Mouse (Mus musculus): ENCODE measurements around the gene St8sia1. TPM values are rescaled to one million over a fixed set of nuclear protein-coding genes. Genes with fewer than 3 reads are reported as not detected.

The St8sia1 gene
- polyA plus RNA-seq, 1 experiment from 2014 or later, result 3.5 TPM

GRCm38 (mm10) chr6:142910721-142911120, 53.5 kb downstream of the St8sia1 start:
- no peaks in the 10 kb centered on the region for H3K9me3 ChIP-seq (ENCODE audit: control insufficient read depth, low read length)
- no peak for ATAC-seq (ENCODE audit: low FRiP score, low TSS enrichment)
- H3K4me1 ChIP-seq (ENCODE audit: control insufficient read depth, insufficient read depth, low read length), result no peaks in the 10 kb centered on the region
- H3K4me2 ChIP-seq (replicated peaks; ENCODE audit: low read depth, low read length), result no peak overlapping the region
- no peak overlapping the region for H3K4me3 ChIP-seq (ENCODE audit: low read length)
- H3K9ac ChIP-seq (ENCODE audit: low read depth, low read length), result no peak overlapping the region
- no peaks in the 10 kb centered on the region for H3K27me3 ChIP-seq (ENCODE audit: control insufficient read depth, insufficient read depth, low read length)
- 94% methylated on average over 7 of the region's 7 CpGs for WGBS
- H3K36me3 ChIP-seq (ENCODE audit: control insufficient read depth, insufficient read depth, low read length), result no peaks in the 10 kb centered on the region
- no peak overlapping the region for H3K27ac ChIP-seq (ENCODE audit: low read depth, low read length)

DNA sequence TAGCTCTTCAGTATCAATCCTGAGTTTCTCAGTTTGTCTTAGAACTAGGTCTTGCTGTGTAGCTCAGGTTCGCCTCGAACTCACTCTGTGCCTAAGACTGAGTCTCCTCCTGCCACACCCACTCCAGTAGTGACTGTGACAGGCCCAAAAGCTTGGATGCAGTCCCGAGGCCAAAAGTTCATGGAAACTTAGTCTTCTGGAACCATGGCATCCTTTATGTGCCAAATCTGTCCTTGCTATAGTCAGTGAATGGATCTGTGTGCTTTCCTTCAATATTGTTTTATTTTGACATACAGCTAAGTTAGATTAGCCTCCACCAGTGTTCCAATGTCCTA, 54.5 kb downstream of the St8sia1 start:
- Histone ChIP-seq H3K9ac (ENCODE audit: low read depth, low read length) (no peak overlapping the region), H3K4me2 (replicated peaks; ENCODE audit: low read depth, low read length) (no peak overlapping the region), H3K9me3 (ENCODE audit: control insufficient read depth, low read length) (no peaks in the 10 kb centered on the region), H3K27me3 (ENCODE audit: control insufficient read depth, insufficient read depth, low read length) (no peaks in the 10 kb centered on the region), H3K4me1 (ENCODE audit: control insufficient read depth, insufficient read depth, low read length) (no peaks in the 10 kb centered on the region), H3K4me3 (ENCODE audit: low read length) (no peak overlapping the region), H3K27ac (ENCODE audit: low read depth, low read length) (no peak overlapping the region), H3K36me3 (ENCODE audit: control insufficient read depth, insufficient read depth, low read length) (no peaks in the 10 kb centered on the region)
- WGBS, result 86% methylated on average over 3 of the region's 3 CpGs
- ATAC-seq (ENCODE audit: low FRiP score, low TSS enrichment), result no peak

DNA sequence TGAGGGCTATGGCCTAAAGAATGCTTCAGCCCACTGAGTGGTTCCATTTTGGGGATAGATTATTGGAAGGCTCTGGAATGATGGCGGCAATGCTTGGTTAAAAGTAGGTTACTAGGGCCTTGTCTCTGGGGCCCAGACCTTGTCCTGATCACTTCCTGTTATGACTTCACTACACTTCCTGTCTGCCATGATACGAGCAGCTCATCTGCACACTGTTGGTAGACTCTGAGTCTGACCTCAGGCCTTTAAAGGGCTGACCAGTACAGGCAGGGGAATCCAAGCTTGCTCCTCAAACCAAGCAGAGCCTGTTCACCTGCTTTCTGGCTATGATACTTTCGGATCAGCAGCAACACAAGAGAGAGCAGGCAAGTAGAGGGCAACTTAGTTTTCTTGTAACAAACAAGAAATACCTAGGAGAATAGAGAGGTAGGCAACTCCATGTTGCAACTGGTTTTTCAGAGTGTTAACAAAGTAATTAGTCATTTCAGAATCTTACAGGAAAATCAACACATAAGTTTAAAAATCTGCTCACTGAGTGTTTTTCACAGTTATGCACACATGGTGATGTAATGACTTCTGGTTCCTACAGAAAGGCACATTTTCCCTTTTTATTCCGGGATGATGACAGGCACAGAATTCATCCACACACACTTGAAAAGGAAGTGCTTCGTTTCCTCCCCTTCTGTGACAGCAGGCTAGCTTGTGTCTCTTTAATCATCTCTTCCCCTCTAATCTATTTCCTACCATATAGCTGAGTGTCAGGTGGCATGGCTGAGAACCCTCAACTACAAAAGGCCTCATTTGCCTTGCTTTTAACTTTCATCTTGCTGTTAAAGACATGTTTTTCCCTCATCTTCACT, 55.1 kb downstream of the St8sia1 start:
- no peak for ATAC-seq (ENCODE audit: low FRiP score, low TSS enrichment)
- H3K27ac ChIP-seq (ENCODE audit: low read depth, low read length), result no peak overlapping the region
- 68% methylated on average over 5 of the region's 5 CpGs for WGBS

GRCm38 (mm10) chr6:142908412-142908811, 55.8 kb downstream of the St8sia1 start:
- no peaks in the 10 kb centered on the region for H3K36me3 ChIP-seq (ENCODE audit: control insufficient read depth, insufficient read depth, low read length)
- 87% methylated on average over 3 of the region's 3 CpGs for WGBS
- no peak overlapping the region for H3K27ac ChIP-seq (ENCODE audit: low read depth, low read length)
- no peak overlapping the region for H3K9ac ChIP-seq (ENCODE audit: low read depth, low read length)
- no peaks in the 10 kb centered on the region for H3K27me3 ChIP-seq (ENCODE audit: control insufficient read depth, insufficient read depth, low read length)
- ATAC-seq (ENCODE audit: low FRiP score, low TSS enrichment), result no peak
- H3K4me2 ChIP-seq (replicated peaks; ENCODE audit: low read depth, low read length), result no peak overlapping the region
- no peaks in the 10 kb centered on the region for H3K9me3 ChIP-seq (ENCODE audit: control insufficient read depth, low read length)
- H3K4me3 ChIP-seq (ENCODE audit: low read length), result no peak overlapping the region
- H3K4me1 ChIP-seq (ENCODE audit: control insufficient read depth, insufficient read depth, low read length), result no peaks in the 10 kb centered on the region

More for the DNA sequence above, 55.1 kb downstream of the St8sia1 start:
- Histone ChIP-seq H3K4me1 (ENCODE audit: control insufficient read depth, insufficient read depth, low read length) (no peaks in the 10 kb centered on the region), H3K4me3 (ENCODE audit: low read length) (no peak overlapping the region), H3K9me3 (ENCODE audit: control insufficient read depth, low read length) (no peaks in the 10 kb centered on the region), H3K4me2 (replicated peaks; ENCODE audit: low read depth, low read length) (no peak overlapping the region), H3K27me3 (ENCODE audit: control insufficient read depth, insufficient read depth, low read length) (no peaks in the 10 kb centered on the region), H3K9ac (ENCODE audit: low read depth, low read length) (no peak overlapping the region), H3K36me3 (ENCODE audit: control insufficient read depth, insufficient read depth, low read length) (no peaks in the 10 kb centered on the region)

DNA sequence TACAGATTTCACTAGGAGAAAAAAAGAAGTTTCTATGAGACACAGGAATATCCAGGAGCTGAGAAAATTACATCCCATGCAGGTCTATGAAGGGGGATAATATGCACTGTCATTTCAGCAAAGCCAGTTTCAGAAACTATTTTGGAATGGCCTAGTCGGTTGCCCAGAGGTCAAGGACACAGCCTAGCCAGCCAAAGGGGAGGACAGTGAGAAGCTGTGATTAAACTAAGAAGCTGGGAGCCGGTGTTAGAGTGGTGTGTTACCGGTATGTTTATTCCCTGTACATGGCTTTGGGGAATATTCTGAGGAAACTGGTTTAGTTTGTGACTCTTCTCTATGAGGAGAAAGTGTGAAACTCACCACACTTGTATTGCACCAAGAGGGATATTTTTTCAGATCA, 68.9 kb downstream of the St8sia1 start:
- no peaks in the 10 kb centered on the region for H3K27me3 ChIP-seq (ENCODE audit: control insufficient read depth, insufficient read depth, low read length)
- H3K4me1 ChIP-seq (ENCODE audit: control insufficient read depth, insufficient read depth, low read length), result no peaks in the 10 kb centered on the region
- 83% methylated on average over 3 of the region's 3 CpGs for WGBS
- H3K27ac ChIP-seq (ENCODE audit: low read depth, low read length), result no peak overlapping the region
- ATAC-seq (ENCODE audit: low FRiP score, low TSS enrichment), result no peak
- no peak overlapping the region for H3K4me3 ChIP-seq (ENCODE audit: low read length)
- no peak overlapping the region for H3K4me2 ChIP-seq (replicated peaks; ENCODE audit: low read depth, low read length)
- no peaks in the 10 kb centered on the region for H3K36me3 ChIP-seq (ENCODE audit: control insufficient read depth, insufficient read depth, low read length)
- H3K9me3 ChIP-seq (ENCODE audit: control insufficient read depth, low read length), result no peaks in the 10 kb centered on the region
- H3K9ac ChIP-seq (ENCODE audit: low read depth, low read length), result no peak overlapping the region

- 76% methylated on average over 4 of the region's 4 CpGs for WGBS
Measured at GRCm38 (mm10) chr6:142893716-142894115, 70.5 kb downstream of the St8sia1 start.

DNA sequence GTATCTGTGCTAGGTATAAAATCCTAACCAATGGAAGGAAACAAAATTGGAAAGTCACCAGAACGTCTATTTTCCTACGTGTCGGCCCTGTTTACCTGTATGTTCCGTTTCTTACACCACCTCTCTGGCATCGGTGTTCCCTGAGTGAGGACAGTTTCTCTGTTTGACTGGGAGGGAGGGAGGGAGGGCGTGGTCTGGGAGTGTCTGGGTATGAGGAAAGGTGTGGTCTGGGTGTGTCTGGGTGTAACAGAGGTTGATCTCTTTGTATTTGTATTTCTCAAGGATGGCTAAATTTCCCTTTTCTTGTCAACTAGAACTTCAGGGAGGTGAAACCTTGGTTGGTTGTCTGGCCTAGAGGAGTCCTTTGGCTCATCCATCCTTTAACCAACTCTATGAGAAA, 73.9 kb downstream of the St8sia1 start:
- no peaks in the 10 kb centered on the region for H3K27me3 ChIP-seq (ENCODE audit: control insufficient read depth, insufficient read depth, low read length)
- H3K9me3 ChIP-seq (ENCODE audit: control insufficient read depth, low read length), result no peaks in the 10 kb centered on the region
- H3K9ac ChIP-seq (ENCODE audit: low read depth, low read length), result no peak overlapping the region
- WGBS, result 94% methylated on average over 6 of the region's 6 CpGs
- H3K27ac ChIP-seq (ENCODE audit: low read depth, low read length), result no peak overlapping the region
- no peak overlapping the region for H3K4me3 ChIP-seq (ENCODE audit: low read length)
- no peaks in the 10 kb centered on the region for H3K36me3 ChIP-seq (ENCODE audit: control insufficient read depth, insufficient read depth, low read length)
- no peak overlapping the region for H3K4me2 ChIP-seq (replicated peaks; ENCODE audit: low read depth, low read length)
- no peak for ATAC-seq (ENCODE audit: low FRiP score, low TSS enrichment)
- H3K4me1 ChIP-seq (ENCODE audit: control insufficient read depth, insufficient read depth, low read length), result no peaks in the 10 kb centered on the region

More at GRCm38 (mm10) chr6:142893716-142894115, 70.5 kb downstream of the St8sia1 start:
- H3K9me3 ChIP-seq (ENCODE audit: control insufficient read depth, low read length), result no peaks in the 10 kb centered on the region
- H3K9ac ChIP-seq (ENCODE audit: low read depth, low read length), result no peak overlapping the region
- no peak overlapping the region for H3K4me2 ChIP-seq (replicated peaks; ENCODE audit: low read depth, low read length)
- no peak for ATAC-seq (ENCODE audit: low FRiP score, low TSS enrichment)
- H3K4me3 ChIP-seq (ENCODE audit: low read length), result no peak overlapping the region
- H3K4me1 ChIP-seq (ENCODE audit: control insufficient read depth, insufficient read depth, low read length), result no peaks in the 10 kb centered on the region
- H3K27ac ChIP-seq (ENCODE audit: low read depth, low read length), result no peak overlapping the region
- no peaks in the 10 kb centered on the region for H3K36me3 ChIP-seq (ENCODE audit: control insufficient read depth, insufficient read depth, low read length)
- H3K27me3 ChIP-seq (ENCODE audit: control insufficient read depth, insufficient read depth, low read length), result no peaks in the 10 kb centered on the region

DNA sequence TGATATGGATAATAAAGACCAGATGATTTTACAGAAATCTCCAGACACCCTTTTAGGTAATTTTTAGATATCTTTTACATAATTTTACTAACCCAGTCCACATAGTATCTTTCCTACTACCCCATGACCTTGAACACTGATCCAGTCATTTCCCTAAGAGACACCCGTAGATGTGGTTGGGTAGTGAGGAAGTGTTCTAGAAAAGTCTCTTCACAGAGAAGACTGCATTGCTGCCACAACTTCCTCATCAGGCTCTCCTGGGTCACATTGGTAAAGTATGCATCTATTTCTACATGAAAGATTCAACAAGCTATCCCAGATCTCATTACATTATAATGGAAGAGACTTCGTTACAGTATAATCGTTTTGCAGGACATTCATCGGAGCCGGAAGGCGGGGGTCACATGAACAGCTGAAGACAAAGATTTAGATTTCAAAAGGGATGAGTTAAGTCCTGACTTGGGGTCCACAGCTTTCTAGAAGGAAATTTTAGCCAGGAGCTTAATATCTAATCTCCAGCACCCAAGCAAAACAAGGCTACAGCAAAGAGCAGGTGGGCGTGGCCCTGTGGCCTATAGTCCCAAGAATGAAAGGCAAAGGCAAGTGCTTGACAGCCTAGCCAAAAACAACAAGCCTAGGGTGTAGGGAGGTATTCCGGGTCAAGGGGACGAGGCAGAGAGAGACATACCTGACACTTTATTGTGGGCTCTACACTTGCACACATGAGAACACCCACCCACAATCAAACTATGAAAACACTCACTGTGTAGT, 75.1 kb downstream of the St8sia1 start:
- Histone ChIP-seq H3K4me2 (replicated peaks; ENCODE audit: low read depth, low read length) (no peak overlapping the region), H3K4me3 (ENCODE audit: low read length) (no peak overlapping the region), H3K36me3 (ENCODE audit: control insufficient read depth, insufficient read depth, low read length) (no peaks in the 10 kb centered on the region), H3K4me1 (ENCODE audit: control insufficient read depth, insufficient read depth, low read length) (no peaks in the 10 kb centered on the region), H3K27ac (ENCODE audit: low read depth, low read length) (no peak overlapping the region), H3K9me3 (ENCODE audit: control insufficient read depth, low read length) (no peaks in the 10 kb centered on the region), H3K9ac (ENCODE audit: low read depth, low read length) (no peak overlapping the region), H3K27me3 (ENCODE audit: control insufficient read depth, insufficient read depth, low read length) (no peaks in the 10 kb centered on the region)
- WGBS, result 85% methylated on average over 9 of the region's 9 CpGs
- ATAC-seq (ENCODE audit: low FRiP score, low TSS enrichment), result no peak

GRCm38 (mm10) chr6:142888346-142888745, 75.9 kb downstream of the St8sia1 start:
- H3K4me3 ChIP-seq (ENCODE audit: low read length), result no peak overlapping the region
- no peak for ATAC-seq (ENCODE audit: low FRiP score, low TSS enrichment)
- H3K36me3 ChIP-seq (ENCODE audit: control insufficient read depth, insufficient read depth, low read length), result no peaks in the 10 kb centered on the region
- WGBS, result 86% methylated on average over 6 of the region's 6 CpGs
- no peak overlapping the region for H3K9ac ChIP-seq (ENCODE audit: low read depth, low read length)
- H3K27ac ChIP-seq (ENCODE audit: low read depth, low read length), result no peak overlapping the region
- H3K27me3 ChIP-seq (ENCODE audit: control insufficient read depth, insufficient read depth, low read length), result no peaks in the 10 kb centered on the region
- no peaks in the 10 kb centered on the region for H3K9me3 ChIP-seq (ENCODE audit: control insufficient read depth, low read length)
- H3K4me1 ChIP-seq (ENCODE audit: control insufficient read depth, insufficient read depth, low read length), result no peaks in the 10 kb centered on the region
- H3K4me2 ChIP-seq (replicated peaks; ENCODE audit: low read depth, low read length), result no peak overlapping the region
